Mouse (Mus musculus): ENCODE data around the gene Lyl1. TPM values are rescaled to one million over a fixed set of nuclear protein-coding genes. Genes with fewer than 3 reads are reported as not detected.

The Lyl1 gene
- 4.3 and 5.2 TPM in 2 replicates for polyA plus RNA-seq (2014; fragmentation: Nextera tagmentation; extraction: Ambion mirVana)

DNA sequence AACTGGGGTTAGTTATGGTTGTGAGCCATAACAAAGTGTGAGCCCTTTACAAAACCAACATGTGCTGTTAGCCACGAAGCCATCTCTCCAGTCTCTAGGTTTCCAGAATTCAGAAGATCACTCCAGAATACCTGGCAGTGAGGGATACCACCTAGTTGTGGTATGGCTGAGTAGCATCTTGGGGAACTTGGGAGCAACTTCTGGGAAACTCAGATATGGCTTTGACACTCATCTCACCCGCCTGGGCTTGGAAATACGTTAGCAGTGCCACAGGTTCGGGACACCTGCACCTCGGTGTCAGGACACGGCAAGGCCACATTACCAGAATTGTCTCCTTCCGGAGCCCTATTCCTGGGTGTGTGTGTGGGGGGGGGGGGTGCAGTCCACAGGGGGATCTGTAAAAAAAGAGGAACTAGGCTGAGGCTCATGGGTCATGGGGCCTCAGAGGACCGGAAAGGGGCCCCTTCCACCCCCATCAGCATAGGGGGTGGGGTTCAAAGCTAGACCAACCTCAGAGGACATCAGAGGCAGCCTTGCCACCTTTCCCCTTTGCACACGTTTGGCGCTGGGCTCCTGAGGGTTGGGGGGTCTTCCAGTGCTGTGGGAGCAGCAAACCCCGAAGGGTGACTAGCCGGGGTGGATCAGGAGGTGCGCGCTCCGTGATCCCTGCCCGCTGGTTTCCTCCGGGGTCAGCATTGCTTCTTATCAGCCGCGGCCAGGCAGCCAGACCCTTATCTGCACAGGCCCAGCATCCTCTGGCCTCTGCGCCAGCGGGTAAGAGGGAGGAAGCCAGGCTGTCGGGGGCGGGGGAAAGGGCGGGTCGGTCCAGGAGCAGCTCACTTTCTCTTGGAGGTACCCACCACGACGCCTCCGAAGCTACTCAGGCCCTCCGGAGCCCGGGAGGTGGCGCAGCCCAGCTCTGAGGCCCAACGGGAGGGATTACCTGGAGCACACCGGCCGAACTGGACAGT, at the start of gene Lyl1:
Gene Lyl1, plus strand, starts transcription at position 517 of the 971 bp plus-strand sequence.
- Histone ChIP-seq H3K4me3 (ENCODE audit: low read depth, low read length) (peak within 1 kb of the TSS; percentile 18), H3K9ac (ENCODE audit: low read length) (0 out of 2 replicates have a peak within 1 kb of the TSS, but pooled peaks have one; percentile 7), H3K36me3 (ENCODE audit: control insufficient read depth, insufficient read depth, low read length) (peaks cover 32% of the 10 kb centered on the region), H3K27ac (ENCODE audit: low read depth) (0 out of 2 replicates have a peak within 1 kb of the TSS, but pooled peaks have one; percentile 43), H3K4me1 (replicated peaks; ENCODE audit: control insufficient read depth, insufficient read depth, low read length) (peaks cover 4% of the 10 kb centered on the region), H3K9me3 (ENCODE audit: control insufficient read depth, low read length) (no peaks in the 10 kb centered on the region), H3K4me2 (ENCODE audit: low read length) (peak within 1 kb of the TSS; percentile 31), H3K27me3 (replicated peaks; ENCODE audit: control insufficient read depth, insufficient read depth, low read length) (peaks cover 52% of the 10 kb centered on the region)
- ATAC-seq (replicated peaks; ENCODE audit: low FRiP score, low TSS enrichment, low read depth) (no peak; the same call in 1 of the 2 replicates), DNase-seq (ENCODE audit: low spot score) (no peak)
- 8% methylated on average over 34 of the region's 34 CpGs for WGBS

DNA sequence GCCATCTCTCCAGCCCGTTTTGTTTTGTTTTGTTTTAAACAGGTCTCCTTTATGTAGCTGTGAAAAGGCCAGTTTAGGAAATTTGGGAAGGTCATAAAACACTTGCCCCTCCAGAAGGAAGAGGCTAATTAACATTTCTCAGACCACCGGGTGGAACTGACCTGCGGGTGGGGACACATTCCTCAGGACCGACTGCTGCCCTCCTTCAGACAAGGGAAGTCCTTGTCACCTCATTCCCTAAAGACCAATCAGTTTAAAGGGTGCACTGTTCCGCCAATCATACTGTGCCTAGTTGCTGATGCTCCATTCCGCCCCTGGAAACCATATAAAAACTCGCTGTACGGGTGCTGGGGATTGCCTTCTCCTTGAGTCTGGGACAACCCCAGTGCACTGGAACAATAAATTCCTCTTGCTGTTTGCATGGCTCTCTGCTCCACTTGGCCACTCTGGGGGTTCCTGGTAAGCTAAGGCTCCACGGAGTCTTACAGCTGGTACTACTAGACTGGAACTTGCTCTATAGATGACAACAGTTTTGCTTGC, 48.1 kb upstream of the Lyl1 start:
- H3K9me3 ChIP-seq (ENCODE audit: control insufficient read depth, low read length), result no peaks in the 10 kb centered on the region
- WGBS, result 51% methylated on average over 9 of the region's 9 CpGs
- H3K9ac ChIP-seq (ENCODE audit: low read length), result no peak overlapping the region
- H3K27me3 ChIP-seq (replicated peaks; ENCODE audit: control insufficient read depth, insufficient read depth, low read length), result no peaks in the 10 kb centered on the region
- no peak overlapping the region for H3K27ac ChIP-seq (ENCODE audit: low read depth)
- H3K4me1 ChIP-seq (replicated peaks; ENCODE audit: control insufficient read depth, insufficient read depth, low read length), result peaks cover 39% of the 10 kb centered on the region
- H3K4me2 ChIP-seq (ENCODE audit: low read length), result no peak overlapping the region
- ATAC-seq (replicated peaks; ENCODE audit: low FRiP score, low TSS enrichment, low read depth), result no peak
- no peaks in the 10 kb centered on the region for H3K36me3 ChIP-seq (ENCODE audit: control insufficient read depth, insufficient read depth, low read length)
- no peak for DNase-seq (ENCODE audit: low spot score)
- no peak overlapping the region for H3K4me3 ChIP-seq (ENCODE audit: low read depth, low read length)

DNA sequence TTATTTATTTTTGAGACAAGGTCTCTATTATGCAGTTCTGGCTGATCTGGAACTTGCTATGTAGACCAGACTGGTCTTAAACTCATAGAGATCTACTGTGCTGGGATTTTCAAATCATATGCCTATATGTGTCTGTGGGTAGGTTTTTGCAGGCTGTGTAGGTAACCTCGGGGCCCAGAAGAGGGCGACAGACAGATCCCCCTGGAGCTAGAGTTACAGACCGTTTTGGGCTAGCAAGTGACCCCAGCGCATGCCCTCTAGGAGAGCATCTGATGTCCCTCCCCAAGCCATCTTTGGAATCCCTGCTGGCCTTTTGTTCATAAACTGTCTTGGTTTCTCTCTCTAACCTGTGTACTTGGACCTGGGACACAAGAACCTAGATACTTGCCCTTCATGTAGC, 46.7 kb upstream of the Lyl1 start:
- WGBS, result 44% methylated on average over 4 of the region's 4 CpGs
- Histone ChIP-seq H3K36me3 (ENCODE audit: control insufficient read depth, insufficient read depth, low read length) (no peaks in the 10 kb centered on the region), H3K27me3 (replicated peaks; ENCODE audit: control insufficient read depth, insufficient read depth, low read length) (no peaks in the 10 kb centered on the region), H3K9ac (ENCODE audit: low read length) (no peak overlapping the region), H3K4me3 (ENCODE audit: low read depth, low read length) (no peak overlapping the region), H3K4me1 (replicated peaks; ENCODE audit: control insufficient read depth, insufficient read depth, low read length) (peaks cover 48% of the 10 kb centered on the region), H3K4me2 (ENCODE audit: low read length) (no peak overlapping the region; the same call in 1 of the 2 replicates), H3K9me3 (ENCODE audit: control insufficient read depth, low read length) (no peaks in the 10 kb centered on the region), H3K27ac (ENCODE audit: low read depth) (peak overlapping the region; percentile 99)
- no peak for DNase-seq (ENCODE audit: low spot score)
- ATAC-seq (replicated peaks; ENCODE audit: low FRiP score, low TSS enrichment, low read depth), result no peak

DNA sequence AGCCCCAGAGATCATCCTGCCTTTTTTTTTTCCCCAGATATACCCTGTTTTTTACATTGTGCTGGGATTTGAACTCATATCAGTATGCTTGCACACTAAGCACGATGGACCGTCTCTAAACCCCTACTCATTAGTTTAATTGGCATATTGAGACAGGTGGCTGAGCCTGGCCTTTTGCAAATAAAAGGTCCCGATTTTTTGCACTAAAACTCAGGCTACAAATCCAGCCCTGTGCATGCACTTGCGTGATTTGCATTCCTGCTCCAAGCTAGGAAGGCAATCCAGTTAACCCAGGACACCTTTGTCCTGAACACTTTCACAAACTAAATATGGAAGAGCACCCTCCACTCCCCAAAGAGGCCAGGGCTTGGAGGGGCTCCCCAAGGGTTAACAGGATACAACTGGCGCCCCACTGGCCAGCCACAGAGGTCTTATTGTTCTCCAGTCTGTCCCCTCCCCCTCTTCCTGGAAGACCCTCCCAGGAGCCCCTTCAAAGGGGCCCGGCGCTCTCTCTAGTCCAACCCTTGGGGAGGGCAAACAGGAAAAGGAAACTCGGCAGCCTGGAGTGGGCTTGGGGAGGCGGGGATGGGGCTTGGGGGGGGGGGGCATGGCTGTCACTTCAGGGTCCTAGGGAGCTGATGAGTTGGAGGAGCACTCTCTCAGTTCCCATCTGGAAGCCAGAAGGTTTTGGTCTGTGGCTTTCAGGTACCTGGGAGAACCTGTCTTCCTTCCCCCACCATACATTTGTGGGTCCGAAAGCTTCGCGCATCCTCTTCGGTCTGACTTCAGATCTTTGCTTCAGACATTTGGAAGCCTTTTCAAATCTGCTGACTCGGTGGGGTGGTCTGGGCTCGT, 45.7 kb upstream of the Lyl1 start:
- peak; percentile 81 for DNase-seq (ENCODE audit: low spot score)
- 2% methylated on average over 15 of the region's 15 CpGs for WGBS
- peak overlapping the region; percentile 71 for H3K9ac ChIP-seq (ENCODE audit: low read length)
- no peaks in the 10 kb centered on the region for H3K9me3 ChIP-seq (ENCODE audit: control insufficient read depth, low read length)
- H3K27me3 ChIP-seq (replicated peaks; ENCODE audit: control insufficient read depth, insufficient read depth, low read length), result no peaks in the 10 kb centered on the region
- peaks cover 53% of the 10 kb centered on the region for H3K4me1 ChIP-seq (replicated peaks; ENCODE audit: control insufficient read depth, insufficient read depth, low read length)
- H3K27ac ChIP-seq (ENCODE audit: low read depth), result peak overlapping the region; percentile 99
- no peaks in the 10 kb centered on the region for H3K36me3 ChIP-seq (ENCODE audit: control insufficient read depth, insufficient read depth, low read length)
- peak overlapping the region; percentile 87 for H3K4me2 ChIP-seq (ENCODE audit: low read length)
- peak; percentile 71 for ATAC-seq (replicated peaks; ENCODE audit: low FRiP score, low TSS enrichment, low read depth)
- peak overlapping the region; percentile 52 for H3K4me3 ChIP-seq (ENCODE audit: low read depth, low read length)

DNA sequence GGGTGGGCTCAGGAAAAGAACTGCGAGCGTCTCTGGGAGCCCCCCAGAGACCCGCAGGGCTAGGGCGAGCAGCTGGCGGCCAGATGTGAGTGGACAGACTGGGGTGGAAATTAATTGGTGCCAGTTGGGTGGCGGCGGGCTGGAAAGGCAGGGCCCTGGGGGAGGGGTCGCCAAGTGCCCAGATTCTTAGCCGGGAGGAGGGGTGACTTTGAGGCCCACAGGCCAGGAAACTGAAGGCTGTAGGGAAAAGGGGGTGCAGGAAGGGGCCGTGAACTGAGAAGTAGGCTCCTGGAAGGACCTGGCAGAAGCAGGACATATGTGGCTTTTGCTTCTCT, 45.1 kb upstream of the Lyl1 start:
- Histone ChIP-seq H3K27ac (ENCODE audit: low read depth) (peak overlapping the region; percentile 99), H3K4me1 (replicated peaks; ENCODE audit: control insufficient read depth, insufficient read depth, low read length) (peaks cover 56% of the 10 kb centered on the region), H3K4me2 (ENCODE audit: low read length) (peak overlapping the region; percentile 87), H3K9ac (ENCODE audit: low read length) (peak overlapping the region; percentile 71), H3K27me3 (replicated peaks; ENCODE audit: control insufficient read depth, insufficient read depth, low read length) (no peaks in the 10 kb centered on the region), H3K36me3 (ENCODE audit: control insufficient read depth, insufficient read depth, low read length) (no peaks in the 10 kb centered on the region), H3K9me3 (ENCODE audit: control insufficient read depth, low read length) (no peaks in the 10 kb centered on the region), H3K4me3 (ENCODE audit: low read depth, low read length) (peak overlapping the region; percentile 52)
- WGBS, result under 1% methylated on average over 10 of the region's 10 CpGs
- ATAC-seq (replicated peaks; ENCODE audit: low FRiP score, low TSS enrichment, low read depth) (no peak; the same call in 1 of the 2 replicates), DNase-seq (ENCODE audit: low spot score) (no peak)

DNA sequence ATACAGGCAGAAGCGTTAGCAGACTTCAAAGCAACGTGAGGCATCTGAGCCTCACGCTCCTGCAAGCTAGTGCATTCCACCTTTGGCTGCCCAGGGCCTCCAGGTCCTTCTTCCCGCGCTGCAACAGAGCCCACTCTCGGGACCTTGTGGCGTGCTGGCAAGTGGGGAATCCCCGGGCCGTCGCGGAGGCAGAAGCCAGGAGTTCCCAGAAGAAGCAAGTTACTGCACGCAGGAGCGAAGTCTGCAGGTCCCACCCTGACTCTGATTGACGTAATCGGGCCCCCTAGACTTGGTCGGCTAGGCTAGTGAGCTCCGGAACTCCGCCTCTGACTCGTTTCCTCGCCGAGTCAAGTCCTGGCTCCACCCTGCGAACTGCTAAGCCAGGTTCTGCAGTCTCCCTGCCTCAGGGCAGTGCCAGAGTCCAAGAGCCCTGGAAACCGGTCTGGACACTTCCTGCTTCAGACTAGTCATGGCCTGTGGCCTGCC, 44.6 kb upstream of the Lyl1 start:
- Histone ChIP-seq H3K9ac (ENCODE audit: low read length) (peak overlapping the region; percentile 71), H3K36me3 (ENCODE audit: control insufficient read depth, insufficient read depth, low read length) (no peaks in the 10 kb centered on the region), H3K4me1 (replicated peaks; ENCODE audit: control insufficient read depth, insufficient read depth, low read length) (peaks cover 56% of the 10 kb centered on the region), H3K27ac (ENCODE audit: low read depth) (peak overlapping the region; percentile 99), H3K27me3 (replicated peaks; ENCODE audit: control insufficient read depth, insufficient read depth, low read length) (no peaks in the 10 kb centered on the region), H3K4me2 (ENCODE audit: low read length) (peak overlapping the region; percentile 87), H3K9me3 (ENCODE audit: control insufficient read depth, low read length) (no peaks in the 10 kb centered on the region), H3K4me3 (ENCODE audit: low read depth, low read length) (peak overlapping the region; percentile 52)
- ATAC-seq (replicated peaks; ENCODE audit: low FRiP score, low TSS enrichment, low read depth), result peak; percentile 59
- under 1% methylated on average over 23 of the region's 23 CpGs for WGBS
- peak; percentile 87 for DNase-seq (ENCODE audit: low spot score)

DNA sequence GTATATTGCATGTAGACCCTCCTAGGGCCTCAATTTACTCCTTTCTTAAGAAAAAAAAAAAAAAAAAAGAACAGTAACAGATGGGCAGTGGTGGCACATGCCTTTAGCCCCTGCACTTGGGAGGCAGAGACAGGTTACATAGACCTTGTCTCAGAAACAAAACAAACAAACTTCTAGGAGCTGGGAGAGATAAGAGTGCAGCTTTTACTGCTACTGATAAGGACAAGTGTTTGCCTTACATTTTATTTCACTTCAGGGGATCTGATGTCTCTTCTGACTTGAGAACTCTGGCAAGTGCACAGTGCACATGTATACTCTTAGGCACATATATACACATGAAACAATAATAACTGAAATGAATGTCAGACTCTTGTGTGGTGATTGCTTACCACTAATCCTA, 44.1 kb upstream of the Lyl1 start:
- ATAC-seq (replicated peaks; ENCODE audit: low FRiP score, low TSS enrichment, low read depth), result 0 out of 2 replicates have a peak, but pooled peaks have one; percentile 1
- Histone ChIP-seq H3K4me3 (ENCODE audit: low read depth, low read length) (peak overlapping the region; percentile 52; the same call in 1 of the 2 replicates), H3K36me3 (ENCODE audit: control insufficient read depth, insufficient read depth, low read length) (no peaks in the 10 kb centered on the region), H3K4me2 (ENCODE audit: low read length) (peak overlapping the region; percentile 87), H3K27ac (ENCODE audit: low read depth) (peak overlapping the region; percentile 99), H3K27me3 (replicated peaks; ENCODE audit: control insufficient read depth, insufficient read depth, low read length) (no peaks in the 10 kb centered on the region), H3K9me3 (ENCODE audit: control insufficient read depth, low read length) (no peaks in the 10 kb centered on the region), H3K9ac (ENCODE audit: low read length) (peak overlapping the region; percentile 71; the same call in 1 of the 2 replicates), H3K4me1 (replicated peaks; ENCODE audit: control insufficient read depth, insufficient read depth, low read length) (peaks cover 56% of the 10 kb centered on the region)
- DNase-seq (ENCODE audit: low spot score), result no peak

DNA sequence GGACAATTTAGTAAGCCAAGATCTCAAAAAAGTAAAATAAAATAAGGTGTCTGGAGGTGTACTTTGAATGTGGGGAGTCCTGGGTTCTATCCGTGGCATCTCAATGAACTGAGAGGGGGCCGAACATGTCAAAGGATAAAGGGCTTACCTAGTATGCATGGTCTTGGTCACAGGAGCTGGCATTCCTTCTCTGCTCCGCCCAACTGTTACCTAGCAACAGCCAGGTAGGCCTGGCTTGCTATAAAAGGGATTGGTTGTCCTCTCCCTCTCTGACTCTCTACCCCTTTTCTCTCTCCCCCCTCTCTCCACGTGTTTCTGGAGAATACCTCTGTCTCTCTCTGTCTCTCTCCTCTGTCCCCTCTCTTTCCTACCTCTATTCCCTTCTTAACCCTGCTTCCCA, 43.6 kb upstream of the Lyl1 start:
- Histone ChIP-seq H3K9me3 (ENCODE audit: control insufficient read depth, low read length) (no peaks in the 10 kb centered on the region), H3K27ac (ENCODE audit: low read depth) (peak overlapping the region; percentile 99), H3K4me2 (ENCODE audit: low read length) (peak overlapping the region; percentile 87), H3K9ac (ENCODE audit: low read length) (no peak overlapping the region), H3K27me3 (replicated peaks; ENCODE audit: control insufficient read depth, insufficient read depth, low read length) (no peaks in the 10 kb centered on the region), H3K4me3 (ENCODE audit: low read depth, low read length) (no peak overlapping the region), H3K4me1 (replicated peaks; ENCODE audit: control insufficient read depth, insufficient read depth, low read length) (peaks cover 56% of the 10 kb centered on the region), H3K36me3 (ENCODE audit: control insufficient read depth, insufficient read depth, low read length) (no peaks in the 10 kb centered on the region)
- no peak for ATAC-seq (replicated peaks; ENCODE audit: low FRiP score, low TSS enrichment, low read depth)
- DNase-seq (ENCODE audit: low spot score), result no peak
- 34% methylated on average over 4 of the region's 4 CpGs for WGBS
